ENCODE assay signal across 8 mouse cellular contexts in genomic region chr9:25655767-25656513, GRCm38 (mm10).
DNase-seq lines count a peak whose midpoint lies in the region; ATAC-seq lines count a peak whose summit lies in the region.

No protein-coding gene starts in this region.

- H3K27me3 ChIP-seq in midbrain, embryonic 12.5 days, result no peaks in the 10 kb centered on the region

- no peak overlapping the region for H3K4me2 ChIP-seq in midbrain, embryonic 12.5 days (replicated peaks)

- peak; percentile 71 for ATAC-seq in midbrain, embryonic 12.5 days (ENCODE audit: low FRiP score, low read depth)

- H3K9me3 ChIP-seq in midbrain, embryonic 12.5 days, result no peaks in the 10 kb centered on the region

- H3K4me3 ChIP-seq in midbrain, embryonic 12.5 days, result no peak overlapping the region

- no peak overlapping the region for H3K27ac ChIP-seq in midbrain, embryonic 12.5 days (replicated peaks)

- intact Hi-C loops in heart, postnatal 25 days (cut with DNase I), result loop anchor here (2.0 to 5.0 kb wide), 3 partner anchors 339 to 1121 kb away; no protein-coding TSS in a partner anchor
- intact Hi-C loops in gastrocnemius, postnatal 14 days (cut with DNase I; ENCODE audit: low total_unique reads), result loop anchor here (5.0 kb wide), 1 partner anchor 1121 kb away; no protein-coding TSS in a partner anchor

- no peak overlapping the region for H3K9ac ChIP-seq in midbrain, embryonic 12.5 days (replicated peaks)

- 5% methylated on average over 3 of the region's 3 CpGs for WGBS in midbrain, embryonic 12.5 days

- no peaks in the 10 kb centered on the region for H3K36me3 ChIP-seq in midbrain, embryonic 12.5 days

- H3K4me1 ChIP-seq in midbrain, embryonic 12.5 days, result no peaks in the 10 kb centered on the region

- DNase-seq in heart, adult 18-20 months, result peak; percentile 16 to 71
- DNase-seq in heart, postnatal 25 days (ENCODE audit: low spot score), result no peak
- peak; percentile 31 for DNase-seq in ES-CJ7 (ENCODE audit: low read depth, low spot score)
- peak; percentile 72 to 81 for DNase-seq in cerebellum, postnatal 14 days
- peak; percentile 8 for DNase-seq in gastrocnemius, postnatal 14 days
- peak; percentile 9 to 30 for DNase-seq in layer of hippocampus, postnatal 36 days
- DNase-seq in yolk sac, embryonic 10.5 days (ENCODE audit: low spot score), result peak; percentile 26
